Mouse (Mus musculus): ENCODE results near the gene Spert.

Gene Spert

GRCm38 (mm10) chr14:75592978-75593377 lies at the start of gene Spert:
Gene Spert, minus strand, starts transcription at chr14:75593116.
- no peak for DNase-seq (ENCODE audit: inconsistent age in 2 of 2, low spot score in 1 of 2)

GRCm38 (mm10) chr14:75642080-75642479 lies 49.2 kb upstream of the Spert start, which contains the start of gene Erich6b:
Gene Erich6b, plus strand, starts transcription at chr14:75642259.
- peak; percentile 35 to 77 for DNase-seq (ENCODE audit: inconsistent age in 2 of 2, low spot score in 1 of 2)

GRCm38 (mm10) chr14:75641369-75641768 lies 48.5 kb upstream of the Spert start:
- DNase-seq (ENCODE audit: inconsistent age in 2 of 2, low spot score in 1 of 2), result peak in 1 of 2 experiments; percentile 32

GRCm38 (mm10) chr14:75640846-75641245 lies 47.9 kb upstream of the Spert start:
- DNase-seq (ENCODE audit: inconsistent age in 2 of 2, low spot score in 1 of 2), result peak in 1 of 2 experiments; percentile 44

- DNase-seq (ENCODE audit: inconsistent age in 2 of 2, low spot score in 1 of 2), result peak in 1 of 2 experiments; percentile 64
These were observed 44.7 kb upstream of the Spert start for GRCm38 (mm10) chr14:75637641-75638040.

GRCm38 (mm10) chr14:75636107-75636506 lies 43.2 kb upstream of the Spert start:
- DNase-seq (ENCODE audit: inconsistent age in 2 of 2, low spot score in 1 of 2), result no peak

- DNase-seq (ENCODE audit: inconsistent age in 2 of 2, low spot score in 1 of 2), result peak; percentile 52 to 71
These were observed 42.4 kb upstream of the Spert start for GRCm38 (mm10) chr14:75635350-75635749.

- DNase-seq (ENCODE audit: inconsistent age in 2 of 2, low spot score in 1 of 2), result peak in 1 of 2 experiments; percentile 32
These were observed 36.0 kb upstream of the Spert start for GRCm38 (mm10) chr14:75628870-75629269.

- no peak for DNase-seq (ENCODE audit: inconsistent age in 2 of 2, low spot score in 1 of 2)
These were observed 30.1 kb upstream of the Spert start for GRCm38 (mm10) chr14:75622984-75623383.

- no peak for DNase-seq (ENCODE audit: inconsistent age in 2 of 2, low spot score in 1 of 2)
These were observed 23.5 kb upstream of the Spert start for GRCm38 (mm10) chr14:75616375-75616774.

GRCm38 (mm10) chr14:75609176-75609575 lies 16.3 kb upstream of the Spert start:
- no peak for DNase-seq (ENCODE audit: inconsistent age in 2 of 2, low spot score in 1 of 2)

- DNase-seq (ENCODE audit: inconsistent age in 2 of 2, low spot score in 1 of 2), result no peak
These were observed 9.0 kb downstream of the Spert start for GRCm38 (mm10) chr14:75583870-75584269.

GRCm38 (mm10) chr14:75579010-75579409 lies 13.9 kb downstream of the Spert start:
- no peak for DNase-seq (ENCODE audit: inconsistent age in 2 of 2, low spot score in 1 of 2)

GRCm38 (mm10) chr14:75566303-75566702 lies 26.6 kb downstream of the Spert start:
- no peak for DNase-seq (ENCODE audit: inconsistent age in 2 of 2, low spot score in 1 of 2)

GRCm38 (mm10) chr14:75565534-75566140 lies 27.3 kb downstream of the Spert start:
- peak; percentile 54 to 72 for DNase-seq (ENCODE audit: inconsistent age in 2 of 2, low spot score in 1 of 2)

GRCm38 (mm10) chr14:75561577-75562331 lies 31.2 kb downstream of the Spert start:
- DNase-seq (ENCODE audit: inconsistent age in 2 of 2, low spot score in 1 of 2), result peak in 1 of 2 experiments; percentile 34

- DNase-seq (ENCODE audit: inconsistent age in 2 of 2, low spot score in 1 of 2), result no peak
These were observed 51.2 kb downstream of the Spert start for GRCm38 (mm10) chr14:75541731-75542130.

- no peak for DNase-seq (ENCODE audit: inconsistent age in 2 of 2, low spot score in 1 of 2)
These were observed 51.9 kb downstream of the Spert start for GRCm38 (mm10) chr14:75540996-75541350.

- no peak for DNase-seq (ENCODE audit: inconsistent age in 2 of 2, low spot score in 1 of 2)
These were observed 52.5 kb downstream of the Spert start for GRCm38 (mm10) chr14:75540216-75540995.

GRCm38 (mm10) chr14:75539205-75539604 lies 53.7 kb downstream of the Spert start:
- no peak for DNase-seq (ENCODE audit: inconsistent age in 2 of 2, low spot score in 1 of 2)
